Mouse (Mus musculus) adrenal gland, adult 10 weeks (tissue): ENCODE measurements around the gene Nuak2. TPM values are rescaled to one million over a fixed set of nuclear protein-coding genes. Genes with fewer than 3 reads are reported as not detected.

ENCODE experiments used
- polyA plus RNA-seq: library from polyadenylated mRNA; stranded (reverse); fragments of 350-450 nt; fragmentation: Illumina TruSeq; extraction: RNeasy Lipid Tissue Mini Kit (QIAGEN cat#74804); gene quantifications from one replicate; pipeline ENCODE4 v1.2.3, GENCODE M21; 2014; ENCODE audit warnings: low read depth, low replicate concordance

The Nuak2 gene
- polyA plus RNA-seq: 0.93 TPM

GRCm38 (mm10) chr1:132315889-132316624 is at the start of gene Nuak2:
Nuak2 (plus strand) TSS chr1:132316126.

GRCm38 (mm10) chr1:132298425-132298800 is 17.5 kb upstream of the Nuak2 start, which contains the start of gene Klhdc8a:
Klhdc8a (plus strand) TSS chr1:132298626.

Other genes starting within 250 kb of the Nuak2 start
- gene Mfsd4a, start 248.1 kb upstream of the Nuak2 start, polyA plus RNA-seq: 115 TPM
- 0.52 TPM for gene Cdk18, start 176.4 kb upstream of the Nuak2 start, polyA plus RNA-seq
- not detected for gene Lemd1, start 124.7 kb upstream of the Nuak2 start, polyA plus RNA-seq
- gene AC124108.1, start 124.7 kb upstream of the Nuak2 start, polyA plus RNA-seq: not detected
- not detected for gene Gm10188, start 86.4 kb upstream of the Nuak2 start, polyA plus RNA-seq
- 36.2 TPM for gene Klhdc8a, start 17.5 kb upstream of the Nuak2 start, polyA plus RNA-seq
- gene Tmcc2, start 75.2 kb downstream of the Nuak2 start, polyA plus RNA-seq: 1.5 TPM
- gene Dstyk, start 101.4 kb downstream of the Nuak2 start, polyA plus RNA-seq: 21.4 TPM
- gene Rbbp5, start 161.2 kb downstream of the Nuak2 start, polyA plus RNA-seq: 57.6 TPM
- gene Tmem81, start 190.1 kb downstream of the Nuak2 start, polyA plus RNA-seq: 2.7 TPM
- not detected for gene Cntn2, start 227.1 kb downstream of the Nuak2 start, polyA plus RNA-seq